Mouse (Mus musculus) small intestine, adult 2 months (tissue): ENCODE results near the gene Fastkd2.

Experiments
- CTCF ChIP-seq: fragments of 200-500 bp; IDR thresholded peaks from 2 replicates; pipeline ENCODE4 v1.5.1; 2012; ENCODE audit warnings: low read depth, mild to moderate bottlenecking, control low read depth, inconsistent platforms, low read length, moderate library complexity, mixed read lengths; ENCODE audit not compliant: insufficient replicate concordance, insufficient read length; ENCODE audit errors: extremely low read depth
- POLR2A ChIP-seq: fragments of 200-500 bp; IDR thresholded peaks from 2 replicates; pipeline ENCODE4 v1.6.1; 2012; ENCODE audit warnings: low read depth, mild to moderate bottlenecking, control low read depth, inconsistent platforms, low read length, moderate library complexity

DNA sequence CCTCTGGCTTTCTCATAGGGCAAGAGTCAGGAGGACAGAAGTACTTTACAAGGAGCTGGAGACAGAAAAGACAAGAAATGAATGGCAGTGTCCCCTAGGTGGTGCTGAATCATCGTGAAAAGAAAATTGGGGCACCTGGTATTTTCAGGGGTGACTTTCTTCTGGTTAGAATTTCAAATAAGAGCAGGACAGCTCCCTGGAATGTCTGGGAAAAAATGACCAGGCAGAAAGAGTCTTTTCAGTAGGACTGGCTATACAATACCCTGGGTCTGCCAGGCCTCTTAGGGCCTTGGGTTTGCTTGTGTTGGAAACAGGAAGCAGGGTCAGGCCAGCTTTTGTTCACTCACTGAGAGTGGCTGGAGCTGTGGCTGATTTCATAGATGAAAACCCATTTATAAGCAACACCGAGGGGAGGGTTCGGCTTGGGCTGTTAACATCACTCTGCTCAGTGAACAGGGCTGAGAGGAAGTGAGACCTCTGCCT, 32.8 kb downstream of the Fastkd2 start:
- TF ChIP-seq CTCF = no peak
- no peak for TF ChIP-seq POLR2A
